Mouse (Mus musculus) right cerebral cortex, postnatal 14 days (tissue): ENCODE results near the gene Hoxd12.

Source experiments
- DNase-seq: peaks from one replicate; pipeline ENCODE4 v3.0.0; 2022

Gene Hoxd12

DNA sequence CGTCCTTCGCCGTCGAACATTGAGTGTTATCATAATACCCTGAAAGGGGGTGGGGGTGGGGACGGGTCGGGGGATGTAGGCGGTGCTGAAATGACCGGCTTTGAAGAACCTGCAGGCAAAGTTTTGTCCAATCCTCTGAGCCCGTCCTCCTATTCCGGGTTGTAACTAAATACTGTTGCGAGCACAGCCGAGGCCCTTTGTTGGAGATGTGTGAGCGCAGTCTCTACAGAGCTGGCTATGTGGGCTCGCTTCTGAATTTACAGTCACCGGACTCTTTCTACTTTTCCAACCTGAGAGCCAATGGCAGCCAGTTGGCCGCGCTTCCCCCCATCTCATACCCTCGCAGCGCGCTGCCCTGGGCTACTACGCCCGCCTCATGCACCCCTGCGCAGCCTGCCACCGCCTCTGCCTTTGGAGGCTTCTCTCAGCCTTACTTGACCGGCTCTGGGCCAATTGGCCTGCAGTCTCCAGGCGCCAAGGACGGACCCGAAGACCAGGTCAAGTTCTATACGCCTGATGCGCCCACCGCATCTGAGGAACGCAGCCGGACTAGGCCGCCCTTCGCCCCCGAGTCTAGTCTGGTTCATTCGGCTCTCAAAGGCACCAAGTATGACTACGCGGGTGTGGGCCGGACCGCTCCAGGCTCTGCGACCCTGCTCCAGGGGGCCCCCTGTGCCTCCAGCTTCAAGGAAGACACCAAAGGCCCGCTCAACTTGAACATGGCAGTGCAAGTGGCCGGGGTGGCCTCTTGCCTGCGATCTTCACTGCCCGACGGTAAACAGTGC is at the start of gene Hoxd12:
Gene Hoxd12 (plus strand): TSS at position 133 of the 785 bp plus-strand sequence.
- no peak for DNase-seq

DNA sequence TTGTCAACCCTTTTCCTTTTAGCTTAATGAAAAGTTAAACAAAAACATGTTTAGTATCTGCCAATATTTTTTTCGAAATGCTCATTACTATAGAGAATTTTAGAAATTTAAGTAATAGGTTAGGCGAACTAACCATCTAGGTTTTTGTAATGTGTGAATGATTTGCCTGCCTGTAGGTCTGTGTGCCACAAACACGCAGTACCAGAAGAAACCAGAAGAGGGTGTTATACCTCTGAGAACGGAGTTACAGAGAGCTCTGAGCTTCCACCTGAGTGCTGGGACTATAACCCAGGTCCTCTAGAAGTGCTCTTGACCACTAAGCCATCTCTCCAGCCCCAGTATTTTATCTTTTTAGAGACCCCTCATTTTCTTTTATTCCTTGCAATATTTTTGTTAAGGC is 39.4 kb upstream of the Hoxd12 start:
- no peak for DNase-seq

DNA sequence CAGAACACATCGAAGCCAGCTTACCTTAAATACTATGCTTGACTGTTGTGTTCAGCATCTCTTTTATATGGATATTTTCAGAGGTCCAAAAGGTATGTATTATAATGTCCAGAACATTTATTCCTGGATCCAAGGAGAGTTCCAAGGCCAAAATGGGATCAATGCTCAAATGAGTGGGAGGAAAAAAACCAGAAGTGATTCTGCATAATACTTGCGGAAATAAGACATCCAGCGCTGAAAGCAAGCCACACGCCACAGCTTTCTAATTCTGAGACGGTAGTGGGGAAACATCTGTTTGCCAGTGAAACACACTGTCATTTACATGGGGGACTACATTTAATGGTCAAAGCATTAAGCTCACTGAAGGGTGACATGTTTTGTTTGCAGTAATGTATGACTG is 32.4 kb upstream of the Hoxd12 start:
- no peak for DNase-seq

DNA sequence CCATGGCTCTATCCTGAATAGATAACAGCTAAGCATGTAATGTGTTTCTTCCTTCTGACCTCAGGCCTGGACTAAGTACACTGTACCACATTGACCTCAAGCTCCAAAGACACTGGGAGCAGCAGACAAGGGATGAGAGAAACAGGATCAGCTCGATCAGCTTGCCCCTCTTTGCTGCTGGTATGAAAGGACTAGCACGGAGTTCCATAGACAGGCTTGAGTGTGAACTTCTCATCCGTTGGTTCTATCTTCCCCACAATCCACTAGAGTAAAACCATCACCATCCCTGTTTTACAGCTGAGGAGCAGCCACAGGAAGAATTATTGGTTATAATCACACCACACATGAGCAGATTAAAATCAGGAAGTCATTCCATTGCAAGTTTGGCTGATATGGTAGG is 29.2 kb upstream of the Hoxd12 start:
- DNase-seq = no peak

DNA sequence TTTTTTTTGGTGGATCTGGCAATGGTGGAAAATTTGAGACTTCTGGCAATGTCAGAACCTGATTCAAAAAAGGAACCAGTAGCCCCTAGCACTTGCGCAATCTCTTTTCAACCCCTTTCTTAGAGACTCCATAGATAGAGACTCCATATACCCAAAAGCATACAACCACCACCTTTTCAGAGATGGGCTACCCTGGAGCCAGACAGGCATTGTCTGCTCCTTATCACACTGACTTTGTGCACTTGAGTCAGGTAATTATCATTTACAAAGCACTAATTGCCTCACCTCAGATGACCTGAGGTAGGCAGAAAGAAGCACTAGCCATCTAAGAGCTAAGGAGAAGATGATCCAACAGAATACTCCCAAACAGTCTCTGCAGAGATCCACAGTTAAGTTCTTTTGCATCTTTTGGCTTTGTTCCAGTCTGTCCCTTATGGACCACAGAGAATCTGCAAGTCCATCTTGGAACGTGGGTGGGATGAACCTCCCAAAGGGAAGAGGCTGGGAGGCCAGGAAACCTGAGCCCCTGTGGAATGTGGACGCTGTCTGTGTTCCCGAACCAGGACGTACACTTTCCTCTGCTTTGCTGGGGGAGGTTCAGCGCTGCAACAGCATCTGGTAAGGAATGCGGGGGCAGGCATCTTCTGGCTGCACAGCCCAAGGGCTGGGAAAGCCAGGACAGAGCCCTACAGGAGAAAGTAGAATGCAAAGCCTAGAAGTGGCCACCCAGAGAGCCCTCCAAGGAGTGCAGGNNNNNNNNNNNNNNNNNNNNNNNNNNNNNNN is 27.5 kb upstream of the Hoxd12 start:
- DNase-seq = no peak

DNA sequence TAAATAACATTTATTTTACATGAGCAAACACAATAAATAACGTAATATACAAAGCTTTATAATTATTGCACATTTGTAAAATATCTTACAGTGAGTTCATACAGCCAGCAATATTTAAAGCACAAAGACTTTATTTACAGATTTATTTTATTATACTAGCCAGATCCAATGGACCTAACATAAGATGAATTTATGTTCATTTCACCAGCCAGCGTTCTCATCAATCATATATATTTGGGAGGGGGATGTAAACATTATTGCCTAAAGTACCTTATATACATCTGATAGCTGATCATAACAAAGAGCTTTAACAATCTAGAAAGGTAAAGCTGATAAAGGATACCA is 21.8 kb upstream of the Hoxd12 start:
- DNase-seq = no peak

DNA sequence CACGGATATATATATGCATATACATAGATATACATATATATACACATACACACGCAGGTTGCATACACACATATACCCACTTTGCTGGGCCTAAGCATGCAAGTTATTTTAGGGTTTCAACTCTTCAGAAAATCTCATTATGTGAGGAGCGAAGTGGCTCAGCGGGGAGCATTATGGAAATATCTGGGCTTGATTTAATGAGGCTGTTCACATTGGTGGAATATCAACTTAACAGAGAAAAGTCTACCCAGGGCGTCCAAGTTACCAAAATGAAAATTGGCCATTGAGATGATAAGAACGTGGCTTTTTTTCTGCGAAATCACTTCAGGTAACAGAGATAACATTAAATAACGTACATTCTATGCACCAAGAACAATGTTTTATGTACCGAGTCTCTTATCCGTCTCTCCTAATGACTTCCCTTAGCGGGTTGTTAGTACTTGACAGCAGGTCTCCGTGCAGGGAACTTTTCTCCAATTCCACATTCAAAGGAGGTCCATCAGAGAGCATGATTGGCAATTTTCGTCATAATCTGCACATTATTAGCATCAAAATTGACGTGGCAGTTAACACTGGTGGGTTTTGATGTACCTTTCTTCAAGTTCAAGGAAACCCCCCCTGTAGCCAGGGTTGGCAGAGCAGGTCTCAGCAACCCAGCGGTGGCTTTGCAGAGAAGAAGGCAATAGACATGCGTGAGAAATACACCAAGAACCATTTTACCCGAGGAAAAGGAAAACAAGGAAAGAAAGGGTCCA is 20.9 kb upstream of the Hoxd12 start:
- DNase-seq = no peak

DNA sequence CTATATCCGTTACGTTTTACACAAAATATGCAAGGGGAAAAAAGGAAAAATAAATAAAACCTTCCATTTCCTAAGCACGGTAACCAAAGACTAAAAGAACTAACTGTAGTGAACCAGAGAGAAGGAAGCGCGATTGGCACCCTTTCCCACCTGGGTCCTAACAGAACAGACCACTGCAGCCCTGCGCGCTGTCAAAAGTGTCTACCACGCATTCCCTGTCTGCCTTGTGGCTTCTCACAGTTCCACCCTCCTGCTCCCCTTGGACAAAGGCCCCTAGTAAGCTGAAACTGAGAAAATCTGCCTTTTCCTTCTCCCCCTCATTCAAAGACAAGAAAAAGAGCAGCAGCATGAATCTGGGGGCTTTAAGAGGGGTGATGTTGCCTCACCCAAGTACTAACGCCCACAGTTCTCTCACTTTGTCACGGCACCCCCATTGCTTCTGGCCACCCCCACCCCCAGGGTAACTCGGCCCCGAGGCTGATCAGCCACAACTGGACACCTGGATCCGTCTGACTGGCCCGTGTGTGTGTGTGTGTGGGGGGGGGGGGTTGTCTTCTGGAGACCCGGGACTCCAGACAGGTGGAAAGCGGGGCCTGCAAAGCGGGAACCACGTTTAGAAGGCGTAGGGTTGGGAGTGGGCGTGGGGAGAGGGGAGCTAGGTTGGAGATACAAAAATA is 19.9 kb upstream of the Hoxd12 start:
- DNase-seq = no peak

DNA sequence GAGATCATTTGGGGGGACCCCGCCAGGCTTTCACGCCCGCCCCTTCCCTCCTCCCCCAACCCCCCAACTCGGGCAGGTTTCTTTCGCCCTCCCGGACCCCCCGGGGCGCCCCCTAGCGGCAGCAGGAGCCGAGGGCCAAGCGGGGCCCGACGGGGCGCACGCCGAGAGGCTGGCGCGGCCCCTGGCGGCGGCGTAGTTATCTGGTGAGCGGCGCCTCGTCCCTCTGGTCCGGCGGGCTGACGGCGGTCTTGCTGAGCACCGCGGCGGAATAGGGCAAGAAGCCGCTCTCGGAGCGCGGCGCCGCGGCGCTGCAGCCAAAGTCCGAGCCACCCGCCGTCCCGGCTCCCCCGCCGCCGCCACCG is 19.4 kb upstream of the Hoxd12 start:
- peak; percentile 32 for DNase-seq

DNA sequence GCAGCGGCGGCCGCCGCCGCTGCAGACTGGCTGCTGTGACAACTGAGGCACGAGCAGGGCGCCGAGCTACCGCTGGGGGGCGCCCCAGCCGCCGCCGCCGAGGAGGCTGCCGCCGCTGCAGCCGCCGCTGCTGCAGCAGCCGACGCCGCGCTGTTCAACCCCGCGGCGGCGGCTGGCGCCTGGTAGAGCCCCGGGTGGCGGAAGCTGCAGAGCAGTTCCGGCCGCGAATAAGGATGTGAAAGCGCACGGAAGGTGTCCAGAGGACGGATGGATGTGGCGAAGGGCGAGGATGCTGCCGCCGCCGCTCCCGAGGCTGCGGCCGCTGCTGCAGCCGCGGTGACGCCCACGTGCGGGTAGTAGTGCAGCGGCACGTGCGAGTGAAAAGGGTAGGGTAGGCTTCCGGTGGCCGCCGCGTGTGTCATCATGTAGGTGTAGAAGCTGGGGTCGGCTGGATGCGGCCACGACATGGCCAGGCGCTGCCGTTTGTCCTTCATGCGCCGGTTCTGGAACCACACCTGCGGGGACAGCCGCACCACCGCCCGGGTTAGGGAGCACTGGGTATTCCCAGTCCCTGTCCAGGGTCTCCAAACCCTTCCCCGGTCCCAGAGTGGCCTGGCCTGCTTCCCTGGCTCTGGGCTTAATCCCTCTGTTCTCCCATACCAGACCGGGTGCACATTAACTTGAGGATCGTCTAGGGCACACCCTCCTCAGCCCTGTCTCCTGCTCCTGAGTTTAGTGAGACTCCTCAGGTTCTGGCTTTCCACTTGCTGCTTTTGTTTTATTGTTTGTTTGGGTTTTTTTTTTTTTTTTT is 18.8 kb upstream of the Hoxd12 start:
- no peak for DNase-seq

DNA sequence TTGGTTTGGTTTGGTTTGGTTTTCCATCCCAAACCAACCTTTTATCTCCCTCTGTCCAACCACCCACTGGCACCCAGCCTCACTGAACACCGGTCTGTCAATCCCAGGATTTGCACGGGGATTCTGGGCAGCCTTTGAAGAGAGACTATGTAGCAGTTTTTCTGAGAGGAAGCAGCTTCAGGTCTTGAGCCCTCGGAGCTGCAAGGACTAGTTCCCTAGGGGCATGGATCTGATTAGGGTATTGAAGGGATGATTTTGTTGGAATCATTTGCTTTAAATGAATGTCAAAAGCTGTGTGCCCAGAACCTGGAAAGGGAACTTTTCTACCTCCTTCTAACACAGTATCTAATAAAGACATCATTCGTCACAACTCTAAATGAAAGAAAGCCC is 18.2 kb upstream of the Hoxd12 start:
- no peak for DNase-seq

DNA sequence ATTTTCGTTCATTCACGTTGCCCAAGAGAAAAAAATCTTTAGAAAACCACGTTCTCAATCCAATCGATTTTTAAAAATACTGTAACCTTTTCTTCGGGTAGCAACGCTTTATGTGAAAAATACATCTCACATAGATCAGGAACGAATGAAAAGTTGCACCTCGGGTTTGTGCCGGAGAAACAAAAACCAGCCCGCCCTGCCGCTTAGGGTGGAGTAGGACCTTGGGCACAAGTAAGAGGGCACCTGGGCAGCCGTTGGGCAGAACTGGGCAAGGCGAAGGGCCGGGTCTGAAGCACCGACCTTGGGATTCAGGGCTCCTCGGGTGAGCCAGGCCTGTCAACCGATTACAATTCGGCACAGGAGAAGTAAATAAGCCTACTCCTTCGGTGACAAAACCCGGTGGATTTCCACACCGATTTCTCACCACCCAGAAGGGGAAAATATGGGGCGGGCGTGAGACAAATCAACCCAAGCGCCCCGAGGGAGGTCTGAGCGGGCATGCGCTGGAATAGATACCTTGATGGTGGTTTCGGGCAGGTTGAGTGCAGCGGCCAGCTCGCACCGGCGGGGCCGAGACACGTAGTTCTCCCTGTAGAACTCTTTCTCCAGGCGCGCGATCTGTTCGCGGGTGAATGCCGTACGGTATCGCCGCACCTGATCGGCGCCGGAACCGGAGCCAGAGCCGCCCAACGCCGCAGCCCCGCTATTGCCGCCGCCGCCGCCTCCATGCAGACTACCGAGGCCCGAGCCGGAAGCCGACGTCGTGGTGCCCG is 17.4 kb upstream of the Hoxd12 start:
- no peak for DNase-seq

DNA sequence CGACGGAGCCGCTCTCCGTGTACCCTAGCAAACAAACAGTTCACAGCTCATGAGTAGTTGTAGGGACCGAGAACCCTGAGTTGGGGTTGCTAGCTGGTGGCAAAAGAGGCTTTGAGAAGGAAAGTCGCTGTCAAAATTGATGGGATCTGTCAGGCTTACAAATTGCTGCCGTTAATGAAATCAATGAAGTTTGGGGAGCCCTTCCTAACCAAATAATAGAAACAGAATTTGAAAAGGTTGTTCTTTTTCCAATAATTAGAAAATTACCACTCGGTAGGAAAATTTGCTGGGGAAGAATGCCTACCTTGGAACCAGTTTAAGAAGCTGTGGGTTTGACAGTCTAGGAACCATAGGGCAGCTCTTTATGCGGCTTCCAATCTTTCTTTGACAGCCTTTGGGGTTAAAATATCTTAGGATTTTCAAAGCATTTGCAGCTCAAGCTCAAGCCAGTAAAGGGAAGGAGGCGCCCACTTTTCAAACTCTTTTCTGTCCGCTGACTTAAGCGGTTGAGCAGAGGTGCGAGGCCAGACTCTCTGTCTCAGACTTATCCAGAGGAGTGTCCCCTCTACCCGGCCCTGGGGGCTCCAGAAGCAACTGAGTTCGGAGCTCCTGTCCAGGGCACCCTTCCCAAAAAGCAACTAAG is 16.7 kb upstream of the Hoxd12 start:
- DNase-seq = no peak

DNA sequence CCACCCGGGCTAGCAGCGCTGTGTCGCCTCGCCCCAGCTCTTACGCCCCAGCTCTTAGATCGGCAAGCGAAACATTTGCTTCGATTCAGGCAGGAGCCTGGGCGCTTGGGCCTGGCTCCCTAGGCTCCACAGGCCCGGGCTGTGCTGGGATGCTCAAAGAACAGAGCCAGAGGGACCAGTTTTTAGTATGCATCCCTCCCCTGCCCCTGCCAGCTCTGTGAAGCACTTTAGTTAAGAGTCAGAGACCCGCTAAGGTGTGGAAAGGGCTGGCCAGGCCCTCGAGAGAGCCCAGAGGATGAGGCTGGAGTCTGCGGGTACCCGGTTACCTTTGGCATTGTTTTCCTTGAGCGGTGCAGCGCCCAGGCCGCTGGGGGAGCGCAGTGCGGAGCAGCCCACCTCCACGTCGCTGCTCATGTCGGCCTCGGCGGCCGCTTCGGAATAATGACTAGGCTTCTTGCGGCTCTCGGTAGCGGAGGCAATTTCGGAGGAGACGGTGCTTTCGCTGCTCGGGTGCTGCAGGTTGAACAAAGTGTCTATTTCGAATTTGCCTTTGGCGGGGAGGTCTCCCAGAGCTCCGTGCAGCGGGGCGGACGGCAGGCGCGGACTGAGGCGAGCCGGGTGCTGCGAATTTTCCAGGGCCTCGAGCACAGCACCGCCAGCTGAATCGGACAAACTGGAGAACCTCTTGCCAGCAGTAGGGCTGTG is 16.0 kb upstream of the Hoxd12 start:
- DNase-seq = no peak

DNA sequence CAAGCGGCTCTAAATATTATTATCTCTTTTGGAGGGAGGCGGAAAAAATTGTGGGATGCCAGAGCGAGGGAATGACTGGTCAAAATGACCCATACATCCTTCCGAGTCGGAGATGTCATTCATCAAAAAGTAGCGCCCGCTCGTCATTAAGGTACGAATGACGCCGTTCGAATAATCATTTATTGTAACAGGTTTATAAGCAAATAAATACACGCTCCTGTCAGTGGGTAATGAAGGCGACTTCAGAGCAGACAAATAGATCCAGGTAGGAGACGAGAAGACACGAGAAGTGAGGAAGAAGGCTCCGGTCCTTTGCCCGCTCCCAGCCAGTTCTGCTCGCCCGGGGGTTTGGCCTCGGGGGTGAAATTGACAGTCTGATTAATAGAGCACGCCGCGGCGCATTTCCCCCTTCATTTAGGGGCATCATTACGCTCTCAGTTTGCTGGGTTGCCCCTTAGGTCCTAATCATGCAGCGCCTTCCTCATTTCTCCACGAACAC is 15.3 kb upstream of the Hoxd12 start, which contains the start of gene Evx2:
Gene Evx2 (minus strand): TSS at position 51 of the 499 bp plus-strand sequence.
- no peak for DNase-seq

DNA sequence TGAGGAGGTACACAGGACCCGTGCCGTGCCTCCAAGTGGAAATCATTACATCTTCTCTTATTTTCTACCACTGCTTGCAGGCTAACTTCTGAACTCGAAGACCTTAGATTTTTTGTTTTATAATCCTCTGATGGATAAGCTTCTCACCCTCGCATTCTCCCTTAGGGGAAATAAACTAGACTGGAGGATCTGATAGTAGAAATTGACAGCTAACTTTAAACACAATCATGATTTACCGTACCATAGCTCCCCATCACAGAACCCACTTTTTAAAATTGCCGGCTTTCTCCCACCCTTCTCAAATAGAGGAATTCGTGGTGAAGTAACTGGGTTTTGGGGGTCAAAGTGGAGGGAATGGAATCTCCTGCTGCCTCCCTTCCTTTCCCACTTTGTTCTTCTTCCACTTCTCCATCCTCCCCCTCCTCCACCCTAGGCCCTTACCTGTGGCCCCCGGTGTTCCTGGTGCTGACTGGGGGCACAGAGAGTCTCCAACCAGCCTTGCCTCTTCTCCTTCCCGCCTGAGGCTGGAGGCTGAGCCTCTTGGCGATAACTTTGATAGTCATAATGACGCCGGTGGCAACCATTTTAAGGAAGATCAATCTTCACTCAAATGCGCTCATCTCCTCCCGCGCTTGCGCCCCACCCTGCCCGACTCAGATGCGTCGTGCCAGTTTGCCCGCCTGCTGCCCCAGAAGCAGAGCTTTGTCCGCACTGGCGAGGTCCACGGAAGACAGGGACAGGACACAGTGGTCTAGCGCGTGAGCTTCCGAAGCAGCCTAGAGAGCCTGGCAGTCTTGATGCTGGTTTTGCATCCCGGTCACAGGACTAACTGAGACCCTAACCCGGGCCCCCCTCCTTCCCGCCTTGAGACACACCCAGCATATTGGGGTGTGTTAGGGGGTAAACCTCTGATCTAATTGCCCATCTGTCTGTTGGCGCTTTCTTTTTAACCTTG is 14.1 kb upstream of the Hoxd12 start:
- DNase-seq = no peak

DNA sequence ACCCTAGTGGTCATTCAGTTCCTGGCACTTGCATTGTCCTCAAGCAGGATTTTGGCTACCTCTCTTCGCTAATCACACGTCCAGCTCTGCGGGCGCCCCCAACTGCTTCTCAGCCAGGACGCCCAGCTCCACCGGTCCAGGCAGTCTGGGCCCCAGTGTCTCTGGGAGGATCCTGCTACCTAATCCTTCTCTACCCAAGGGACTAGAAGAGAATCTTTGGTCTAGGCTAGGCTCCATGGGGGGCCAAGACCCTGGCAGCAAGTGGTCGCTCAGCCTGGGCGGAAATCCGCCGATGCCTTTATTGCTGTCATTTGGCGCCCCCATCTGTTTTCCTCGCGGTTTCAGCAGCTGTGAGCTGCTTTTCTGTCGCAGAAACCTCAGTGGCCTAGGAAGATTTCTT is 13.1 kb upstream of the Hoxd12 start:
- peak; percentile 53 for DNase-seq

DNA sequence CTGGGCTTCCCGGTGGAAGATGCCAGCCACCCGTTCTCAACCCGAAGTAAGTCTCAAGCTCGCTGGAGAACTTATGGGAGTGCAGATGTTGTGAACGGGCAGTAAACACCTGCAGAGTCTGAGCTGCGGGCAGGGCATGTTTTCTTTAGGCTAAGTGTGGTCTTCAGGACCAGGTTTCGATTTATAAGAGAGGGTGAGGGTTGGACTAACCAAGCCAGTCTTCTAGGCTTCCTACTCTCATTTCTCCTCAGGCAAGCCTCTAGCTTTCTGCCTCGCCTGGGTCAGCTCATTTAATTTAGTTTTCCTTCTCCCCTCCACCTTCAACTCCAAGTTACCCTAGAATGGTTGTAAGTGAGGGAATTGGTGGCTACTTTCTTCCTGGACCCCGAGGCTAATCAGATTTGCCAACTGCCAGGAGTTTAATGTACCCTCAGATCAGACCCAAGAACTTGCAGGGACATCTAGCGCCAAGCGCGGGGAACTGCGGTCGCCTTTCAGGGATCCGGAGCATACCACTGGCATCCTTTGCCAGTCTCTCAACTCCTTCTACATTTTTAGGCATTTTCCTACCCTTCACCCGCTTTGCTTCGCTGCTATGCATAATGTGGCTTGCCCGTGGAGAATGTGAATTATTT is 11.4 kb upstream of the Hoxd12 start:
- DNase-seq = peak; percentile 71
